Mouse (Mus musculus): Measurements from ENCODE around the gene Inka1. TPM values are rescaled to one million over a fixed set of nuclear protein-coding genes. Genes with fewer than 3 reads are reported as not detected.

The Inka1 gene
- polyA plus RNA-seq, 1 experiment from 2014 or later, result 28.8 TPM

- Histone ChIP-seq H3K27ac (replicated peaks) (no peak overlapping the region), H3K9me3 (no peaks in the 10 kb centered on the region), H3K4me3 (no peak overlapping the region), H3K36me3 (no peaks in the 10 kb centered on the region), H3K9ac (no peak overlapping the region), H3K4me1 (replicated peaks) (peaks cover 16% of the 10 kb centered on the region), H3K27me3 (no peaks in the 10 kb centered on the region), H3K4me2 (no peak overlapping the region)
- 84% methylated on average over 13 of the region's 13 CpGs for WGBS
- ATAC-seq (ENCODE audit: low read depth), result no peak
Measured at GRCm38 (mm10) chr9:107949184-107949921, 36.3 kb downstream of the Inka1 start.

- Histone ChIP-seq H3K4me3 (no peak overlapping the region), H3K27ac (replicated peaks) (no peak overlapping the region), H3K27me3 (no peaks in the 10 kb centered on the region), H3K9ac (no peak overlapping the region), H3K4me2 (no peak overlapping the region), H3K9me3 (no peaks in the 10 kb centered on the region), H3K4me1 (replicated peaks) (peaks cover 16% of the 10 kb centered on the region), H3K36me3 (no peaks in the 10 kb centered on the region)
- 92% methylated on average over 31 of the region's 31 CpGs for WGBS
- no peak for ATAC-seq (ENCODE audit: low read depth)
Measured at GRCm38 (mm10) chr9:107947241-107948194, 38.2 kb downstream of the Inka1 start.

GRCm38 (mm10) chr9:107936831-107937230, 48.8 kb downstream of the Inka1 start:
- no peaks in the 10 kb centered on the region for H3K9me3 ChIP-seq
- 0 out of 2 replicates have a peak, but pooled peaks have one; percentile 9 for ATAC-seq (ENCODE audit: low read depth)
- H3K27me3 ChIP-seq, result peaks cover 21% of the 10 kb centered on the region
- peak overlapping the region; percentile 47 for H3K4me3 ChIP-seq
- H3K27ac ChIP-seq (replicated peaks), result no peak overlapping the region
- 3% methylated on average over 3 of the region's 3 CpGs for WGBS
- H3K9ac ChIP-seq, result peak overlapping the region; percentile 70
- peak overlapping the region; percentile 82 for H3K4me2 ChIP-seq
- peaks cover 27% of the 10 kb centered on the region for H3K4me1 ChIP-seq (replicated peaks)
- no peaks in the 10 kb centered on the region for H3K36me3 ChIP-seq

GRCm38 (mm10) chr9:107936215-107936822, 49.4 kb downstream of the Inka1 start:
- H3K36me3 ChIP-seq, result no peaks in the 10 kb centered on the region
- H3K27ac ChIP-seq (replicated peaks), result no peak overlapping the region
- H3K4me3 ChIP-seq, result peak overlapping the region; percentile 47
- H3K27me3 ChIP-seq, result peaks cover 21% of the 10 kb centered on the region
- peaks cover 28% of the 10 kb centered on the region for H3K4me1 ChIP-seq (replicated peaks)
- peak; percentile 55 for ATAC-seq (ENCODE audit: low read depth)
- under 1% methylated on average over 29 of the region's 29 CpGs for WGBS
- no peaks in the 10 kb centered on the region for H3K9me3 ChIP-seq
- H3K4me2 ChIP-seq, result peak overlapping the region; percentile 82
- H3K9ac ChIP-seq, result peak overlapping the region; percentile 70

GRCm38 (mm10) chr9:107935790-107936214, 49.9 kb downstream of the Inka1 start:
- ATAC-seq (ENCODE audit: low read depth), result peak; percentile 61
- H3K27ac ChIP-seq (replicated peaks), result no peak overlapping the region
- H3K9ac ChIP-seq, result peak overlapping the region; percentile 70
- H3K27me3 ChIP-seq, result peaks cover 21% of the 10 kb centered on the region
- H3K4me3 ChIP-seq, result peak overlapping the region; percentile 47
- 0% methylated on average over 40 of the region's 41 CpGs for WGBS
- H3K4me2 ChIP-seq, result peak overlapping the region; percentile 82
- H3K4me1 ChIP-seq (replicated peaks), result peaks cover 28% of the 10 kb centered on the region
- H3K9me3 ChIP-seq, result no peaks in the 10 kb centered on the region
- no peaks in the 10 kb centered on the region for H3K36me3 ChIP-seq

- ATAC-seq (ENCODE audit: low read depth), result peak; percentile 13; the same call in 1 of the 2 replicates
- no peaks in the 10 kb centered on the region for H3K36me3 ChIP-seq
- H3K9me3 ChIP-seq, result no peaks in the 10 kb centered on the region
- H3K27me3 ChIP-seq, result peaks cover 21% of the 10 kb centered on the region
- WGBS, result 12% methylated on average over 3 of the region's 3 CpGs
- H3K4me2 ChIP-seq, result peak within 1 kb of the TSS; percentile 82
- peaks cover 28% of the 10 kb centered on the region for H3K4me1 ChIP-seq (replicated peaks)
- peak within 1 kb of the TSS; percentile 47 for H3K4me3 ChIP-seq
- no peak within 1 kb of the TSS for H3K27ac ChIP-seq (replicated peaks)
- H3K9ac ChIP-seq, result peak within 1 kb of the TSS; percentile 70
Measured at GRCm38 (mm10) chr9:107935374-107935773, 50.3 kb downstream of the Inka1 start, which contains the start of gene Camkv. Gene Camkv, plus strand, starts transcription at chr9:107935674.

Other genes starting within 250 kb of the Inka1 start
- gene Rbm5, start 214.9 kb downstream of the Inka1 start, polyA plus RNA-seq (2015; fragmentation: Nextera tagmentation; extraction: Ambion mirVana), result 252 and 279 TPM in 2 replicates
- gene Rbm6, start 112.6 kb downstream of the Inka1 start, polyA plus RNA-seq (2015; fragmentation: Nextera tagmentation; extraction: Ambion mirVana), result 103 and 114 TPM in 2 replicates
- 25.6 and 26.6 TPM in 2 replicates for gene Mon1a, start 97.7 kb downstream of the Inka1 start, polyA plus RNA-seq (2015; fragmentation: Nextera tagmentation; extraction: Ambion mirVana)
- gene Mst1r, start 79.0 kb downstream of the Inka1 start, polyA plus RNA-seq (2015; fragmentation: Nextera tagmentation; extraction: Ambion mirVana), result 2.9 and 3.4 TPM in 2 replicates
- gene Actl11, start 57.4 kb downstream of the Inka1 start, polyA plus RNA-seq (2015; fragmentation: Nextera tagmentation; extraction: Ambion mirVana), result not detected in 2 replicates
- 11.4 and 12.8 TPM in 2 replicates for gene Camkv, start 50.2 kb downstream of the Inka1 start, polyA plus RNA-seq (2015; fragmentation: Nextera tagmentation; extraction: Ambion mirVana)
- 6.7 and 8.7 TPM in 2 replicates for gene Traip, start 35.7 kb downstream of the Inka1 start, polyA plus RNA-seq (2015; fragmentation: Nextera tagmentation; extraction: Ambion mirVana)
- gene Uba7, start 10.4 kb downstream of the Inka1 start, polyA plus RNA-seq (2015; fragmentation: Nextera tagmentation; extraction: Ambion mirVana), result 7.6 and 9.3 TPM in 2 replicates
- gene Gm20661, start 2.8 kb downstream of the Inka1 start, polyA plus RNA-seq (2015; fragmentation: Nextera tagmentation; extraction: Ambion mirVana), result 2.0 and 2.2 TPM in 2 replicates
- gene Cdhr4, start 6.6 kb upstream of the Inka1 start, polyA plus RNA-seq (2015; fragmentation: Nextera tagmentation; extraction: Ambion mirVana), result 2.6 and 3.4 TPM in 2 replicates
- gene Gm20662, start 10.5 kb upstream of the Inka1 start, polyA plus RNA-seq (2015; fragmentation: Nextera tagmentation; extraction: Ambion mirVana), result 1.4 TPM in 1 of 2 replicates, not detected in the other
- gene Ip6k1, start 16.6 kb upstream of the Inka1 start, polyA plus RNA-seq (2015; fragmentation: Nextera tagmentation; extraction: Ambion mirVana), result 94.1 and 94.9 TPM in 2 replicates
- 21.9 and 25.3 TPM in 2 replicates for gene Gmppb, start 63.4 kb upstream of the Inka1 start, polyA plus RNA-seq (2015; fragmentation: Nextera tagmentation; extraction: Ambion mirVana)
- 2.8 and 3.0 TPM in 2 replicates for gene Amigo3, start 67.3 kb upstream of the Inka1 start, polyA plus RNA-seq (2015; fragmentation: Nextera tagmentation; extraction: Ambion mirVana)
- 0.18 TPM in 1 of 2 replicates, not detected in the other for gene Mst1, start 94.6 kb upstream of the Inka1 start, polyA plus RNA-seq (2015; fragmentation: Nextera tagmentation; extraction: Ambion mirVana)
- 43.8 and 44.0 TPM in 2 replicates for gene Rnf123, start 97.5 kb upstream of the Inka1 start, polyA plus RNA-seq (2015; fragmentation: Nextera tagmentation; extraction: Ambion mirVana)
- 48.6 and 64.1 TPM in 2 replicates for gene Apeh, start 108.7 kb upstream of the Inka1 start, polyA plus RNA-seq (2015; fragmentation: Nextera tagmentation; extraction: Ambion mirVana)
- gene Bsn, start 204.5 kb upstream of the Inka1 start, polyA plus RNA-seq (2015; fragmentation: Nextera tagmentation; extraction: Ambion mirVana), result 6.9 and 7.0 TPM in 2 replicates

Measured in neural tube, embryonic 13.5 days (tissue).